Mouse (Mus musculus): ENCODE data around the gene Gm16503.
"Not testable (repeated sequence)": the region's sequence is repeated elsewhere in the genome, so short reads cannot be mapped to it uniquely, and the experiment has no call there.

Gene Gm16503

GRCm38 (mm10) chr4:147539918-147540317, at the start of gene Gm16503:
Gene Gm16503 (plus strand): TSS chr4:147540218.
- DNase-seq = not testable (repeated sequence)

- DNase-seq = not testable (repeated sequence)
Observed at GRCm38 (mm10) chr4:147492117-147492516, 47.9 kb upstream of the Gm16503 start, which contains the start of gene Zfp982. Gene Zfp982 (plus strand): TSS chr4:147492417.

GRCm38 (mm10) chr4:147498772-147499613, 41.0 kb upstream of the Gm16503 start:
- DNase-seq = not testable (repeated sequence)

- no peak for DNase-seq
Observed at GRCm38 (mm10) chr4:147509174-147509573, 30.8 kb upstream of the Gm16503 start.

GRCm38 (mm10) chr4:147518981-147519380, 21.0 kb upstream of the Gm16503 start:
- no peak for DNase-seq

GRCm38 (mm10) chr4:147520100-147520499, 19.9 kb upstream of the Gm16503 start:
- no peak for DNase-seq

GRCm38 (mm10) chr4:147525125-147525524, 14.9 kb upstream of the Gm16503 start:
- no peak for DNase-seq

GRCm38 (mm10) chr4:147530366-147530765, 9.7 kb upstream of the Gm16503 start:
- DNase-seq = no peak

GRCm38 (mm10) chr4:147535916-147536315, 4.1 kb upstream of the Gm16503 start:
- DNase-seq = not testable (repeated sequence)

GRCm38 (mm10) chr4:147537702-147538101, 2.3 kb upstream of the Gm16503 start:
- DNase-seq = no peak

GRCm38 (mm10) chr4:147541105-147541504, 1.1 kb downstream of the Gm16503 start:
- no peak for DNase-seq

GRCm38 (mm10) chr4:147553071-147553470, 13.1 kb downstream of the Gm16503 start, which contains the start of gene Zfp985:
Gene Zfp985 (plus strand): TSS chr4:147553277.
- not testable (repeated sequence) for DNase-seq

GRCm38 (mm10) chr4:147554361-147554760, 14.3 kb downstream of the Gm16503 start:
- not testable (repeated sequence) for DNase-seq

- not testable (repeated sequence) for DNase-seq
Observed at GRCm38 (mm10) chr4:147556921-147557320, 16.9 kb downstream of the Gm16503 start.

GRCm38 (mm10) chr4:147558011-147558410, 18.0 kb downstream of the Gm16503 start:
- DNase-seq = not testable (repeated sequence)

- DNase-seq = not testable (repeated sequence)
Observed at GRCm38 (mm10) chr4:147559096-147559495, 19.1 kb downstream of the Gm16503 start.

GRCm38 (mm10) chr4:147565426-147566220, 25.6 kb downstream of the Gm16503 start:
- DNase-seq = no peak

GRCm38 (mm10) chr4:147571156-147571555, 31.1 kb downstream of the Gm16503 start:
- not testable (repeated sequence) for DNase-seq

GRCm38 (mm10) chr4:147579371-147579770, 39.4 kb downstream of the Gm16503 start:
- DNase-seq = not testable (repeated sequence)

- no peak for DNase-seq
Observed at GRCm38 (mm10) chr4:147586511-147587473, 46.8 kb downstream of the Gm16503 start.

All from cerebellum, postnatal 25 days (tissue).